11 mouse cellular contexts compared by ENCODE assay signal in genomic region chr9:56129951-56130350, GRCm38 (mm10).
"Had no signal": no experiment of that assay in that cellular context is flagged by ENCODE, and none has a peak within 500 bp of the region (broad histone marks: within the 10 kb centered on the region; RNA-seq: fewer than 3 reads in every experiment).

No protein-coding gene starts in this region.

- DNase-seq: left cerebral cortex, postnatal 4 days; lung, adult 18-20 months; right cerebral cortex, postnatal 14 days; thymus, adult 18-20 months; thymus, postnatal 14 days had no signal

- ATAC-seq: midbrain, embryonic 16.5 days had no signal

- H3K4me3 ChIP-seq: kidney, embryonic 15.5 days; limb, embryonic 13.5 days; midbrain, embryonic 12.5 days; stomach, embryonic 15.5 days had no signal

- H3K4me2 ChIP-seq: kidney, embryonic 15.5 days; limb, embryonic 13.5 days; midbrain, embryonic 12.5 days; stomach, embryonic 15.5 days had no signal

- H3K9ac ChIP-seq: kidney, embryonic 15.5 days; limb, embryonic 13.5 days; liver, embryonic 14.5 days; midbrain, embryonic 12.5 days; stomach, embryonic 15.5 days had no signal

- H3K9me3 ChIP-seq: kidney, embryonic 15.5 days; limb, embryonic 13.5 days; midbrain, embryonic 12.5 days; stomach, embryonic 15.5 days had no signal

- H3K4me1 ChIP-seq: stomach, embryonic 15.5 days had no signal

- H3K27ac ChIP-seq: kidney, embryonic 15.5 days; limb, embryonic 13.5 days; liver, embryonic 14.5 days; midbrain, embryonic 12.5 days; stomach, embryonic 15.5 days had no signal

- H3K27me3 ChIP-seq: kidney, embryonic 15.5 days; limb, embryonic 13.5 days; midbrain, embryonic 12.5 days; stomach, embryonic 15.5 days had no signal
